Mouse (Mus musculus) heart, embryonic 11.5 days (tissue): Measurements from ENCODE around the gene Svip. TPM values are rescaled to one million over a fixed set of nuclear protein-coding genes. Genes with fewer than 3 reads are reported as not detected.

Experiments
- polyA plus RNA-seq: library from polyadenylated mRNA; unstranded; fragments of >200 nt; fragmentation: Nextera tagmentation; extraction: Ambion mirVana; gene quantifications from 2 replicates; pipeline ENCODE4 v1.2.1, GENCODE M21; 2014

Svip gene
- polyA plus RNA-seq, 1 experiment from 2014 or later, result 17.1 TPM

Other genes starting within 250 kb of the Svip start
- 8.8 and 9.9 TPM in 2 replicates for gene Gas2, start 144.0 kb downstream of the Svip start, polyA plus RNA-seq
- 8.3 and 8.6 TPM in 2 replicates for gene Fancf, start 143.8 kb downstream of the Svip start, polyA plus RNA-seq
- not detected in 2 replicates for gene 1700015G11Rik, start 9.7 kb upstream of the Svip start, polyA plus RNA-seq